Mouse (Mus musculus) MEL-GATA-1-ER (cell line): ENCODE data around the gene Gm20388.

ENCODE experiments used
- DNase-seq: peaks from one replicate; pipeline ENCODE4 v3.0.0-alpha.2; 2012; ENCODE audit warnings: low read depth; ENCODE audit errors: extremely low read depth

The Gm20388 gene

GRCm38 (mm10) chr8:123823532-123824123 is 3913.0 kb downstream of the Gm20388 start:
- DNase-seq: peak; percentile 83

DNA sequence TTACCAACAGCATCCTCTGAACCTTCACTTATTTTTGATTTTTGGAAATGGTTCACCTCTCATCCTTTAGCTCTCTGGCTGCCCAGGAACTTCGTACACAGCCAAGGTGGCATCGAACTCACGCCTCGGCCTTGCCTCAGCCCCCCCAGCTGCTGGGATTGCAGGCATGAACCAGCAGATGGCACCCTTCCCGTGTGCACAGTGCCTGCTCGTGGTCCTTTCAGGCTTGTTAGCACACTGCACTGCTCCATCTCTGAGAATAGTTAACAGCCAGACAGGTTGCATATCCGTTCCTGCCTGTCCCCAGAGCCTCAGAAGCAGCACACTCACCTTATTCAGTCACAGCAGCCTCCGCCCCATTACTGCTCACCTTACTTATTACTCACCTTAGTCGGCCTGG is 3915.4 kb downstream of the Gm20388 start:
- DNase-seq: no peak

DNA sequence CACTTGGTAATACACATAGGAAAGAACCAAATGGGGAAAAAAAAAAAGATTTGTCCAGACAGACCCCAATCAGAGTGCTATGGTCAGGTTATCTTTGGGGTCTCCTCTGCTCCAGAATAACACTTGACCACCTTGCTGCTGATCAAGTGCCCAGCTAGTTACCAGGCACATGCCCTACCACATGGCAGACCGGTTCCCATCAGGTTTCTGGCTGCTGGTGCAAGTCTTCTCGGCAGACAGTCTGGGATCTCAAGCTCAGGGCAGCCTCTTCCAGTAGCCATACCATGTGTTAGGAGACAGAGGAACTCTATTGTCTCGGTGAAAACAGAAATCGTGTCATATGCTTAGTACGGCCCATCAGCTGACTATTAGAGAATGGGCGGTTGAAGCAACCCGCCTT is 3916.1 kb downstream of the Gm20388 start:
- DNase-seq: no peak

DNA sequence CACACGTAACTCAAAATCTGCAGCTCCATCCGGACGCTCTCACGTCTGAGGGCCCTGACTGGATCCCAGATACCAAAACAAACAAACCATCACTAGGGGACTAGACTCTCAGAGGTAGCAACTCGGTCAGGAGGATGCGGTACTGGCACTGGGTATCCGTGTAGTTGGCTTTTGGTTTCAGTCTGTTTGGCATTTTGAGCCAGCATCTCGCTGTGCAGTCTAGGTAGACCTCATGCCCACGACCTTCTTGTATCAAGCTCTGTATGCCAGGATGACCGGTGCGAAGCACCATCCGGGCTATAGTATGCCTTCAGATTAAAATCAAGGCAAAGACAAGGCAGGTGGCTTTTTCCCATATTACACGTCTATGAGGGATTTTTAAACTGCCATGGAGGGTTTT is 3916.9 kb downstream of the Gm20388 start:
- no peak for DNase-seq

DNA sequence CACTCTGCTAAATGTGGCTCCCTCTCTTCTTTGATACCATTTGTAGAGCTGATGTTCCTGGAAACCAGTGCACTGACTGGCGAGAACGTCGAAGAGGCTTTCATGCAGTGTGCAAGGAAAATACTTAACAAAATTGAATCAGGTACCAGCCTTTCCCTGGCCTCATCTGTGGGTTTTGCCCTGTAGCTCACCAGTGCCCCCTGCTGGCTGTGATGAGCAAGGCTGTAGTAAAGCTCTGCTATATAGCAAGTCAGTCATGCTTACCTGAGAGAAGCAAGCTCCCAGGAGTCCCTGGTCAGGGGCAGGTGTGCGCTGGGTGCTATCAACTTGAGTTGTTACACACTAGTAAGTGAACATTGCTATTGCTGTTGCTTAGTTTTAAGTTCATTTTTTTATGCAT is 3922.1 kb downstream of the Gm20388 start:
- DNase-seq: no peak

DNA sequence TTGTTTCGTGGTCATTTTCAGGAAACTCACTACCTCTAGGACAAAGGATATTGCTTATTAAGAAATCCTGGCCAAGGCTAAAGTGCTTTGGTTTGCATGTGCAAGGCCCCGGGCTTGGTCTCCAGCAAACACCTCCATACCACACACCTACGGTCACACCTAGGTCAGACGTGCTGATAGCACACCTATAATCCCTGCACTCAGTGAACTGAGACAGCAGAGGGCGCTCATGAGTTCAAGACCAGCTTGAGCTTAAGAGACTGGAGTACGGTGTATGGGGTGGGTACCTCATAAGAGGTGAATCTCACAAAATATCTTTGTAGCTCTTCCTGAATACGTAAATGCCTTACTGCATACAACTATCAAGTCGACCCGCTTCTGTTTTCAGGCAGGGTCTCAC is 3924.8 kb downstream of the Gm20388 start:
- no peak for DNase-seq

GRCm38 (mm10) chr8:123836354-123836753 is 3925.7 kb downstream of the Gm20388 start:
- DNase-seq: no peak

DNA sequence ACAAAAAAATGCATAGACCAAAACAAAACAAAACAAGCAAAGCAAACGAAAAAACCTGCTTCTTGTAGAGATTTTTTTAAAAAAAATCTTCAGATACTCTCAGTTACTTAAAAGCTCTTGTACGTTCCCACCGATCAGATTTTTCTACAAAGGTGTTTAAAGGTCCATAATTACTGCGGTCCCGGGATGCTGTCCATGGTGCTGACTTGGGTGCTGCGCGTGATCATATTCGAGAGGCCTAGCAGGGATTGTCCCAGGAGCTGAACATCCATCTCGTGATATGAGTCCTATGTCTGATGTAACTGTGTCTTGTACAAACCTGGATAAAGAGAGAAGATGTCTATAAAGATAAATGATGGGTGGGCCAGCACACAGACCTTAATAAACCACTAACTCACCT is 3927.9 kb downstream of the Gm20388 start:
- DNase-seq: no peak

- no peak for DNase-seq
These were observed 3930.1 kb downstream of the Gm20388 start for GRCm38 (mm10) chr8:123840578-123841345.

DNA sequence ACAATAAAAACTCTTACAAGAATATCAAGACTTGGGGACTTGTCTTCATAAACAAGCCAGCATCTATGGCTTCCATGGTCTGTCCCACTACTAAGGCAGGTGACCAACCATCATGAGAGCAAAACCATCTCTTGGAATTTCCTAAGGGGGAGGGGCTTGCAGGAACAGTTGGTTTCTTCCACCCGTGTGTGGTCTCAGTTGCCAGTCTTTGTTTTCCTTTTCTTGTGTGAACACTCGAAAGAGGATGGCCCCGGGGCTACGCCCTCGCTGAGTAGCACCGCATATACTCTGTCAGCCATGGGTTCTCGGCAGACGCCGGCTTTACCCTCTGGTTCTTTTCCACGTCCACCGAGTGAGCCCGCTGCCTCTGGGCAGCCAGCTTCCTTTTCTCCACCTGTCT is 3931.4 kb downstream of the Gm20388 start:
- DNase-seq: no peak

- no peak for DNase-seq
These were observed 3933.7 kb downstream of the Gm20388 start for GRCm38 (mm10) chr8:123844341-123844740.

DNA sequence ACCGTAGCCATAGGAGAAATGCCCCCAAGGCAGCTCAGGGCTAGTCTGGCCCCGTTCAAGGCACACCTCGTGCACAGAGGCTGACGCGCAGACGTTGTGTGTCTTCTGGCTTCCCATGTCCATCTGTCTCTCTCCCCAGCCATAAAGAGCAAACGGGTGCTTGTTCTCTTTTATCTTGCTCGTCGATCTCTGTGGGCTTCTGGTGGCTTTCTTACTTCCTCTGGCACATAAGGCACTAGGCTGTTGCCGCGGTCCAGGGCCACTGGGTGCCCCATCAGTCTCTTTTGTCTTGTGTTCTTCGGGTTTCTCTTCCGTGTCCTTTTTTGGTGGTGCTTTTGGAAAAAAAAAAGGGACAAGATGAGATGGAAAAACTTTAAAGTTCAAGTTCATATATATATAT is 3934.5 kb downstream of the Gm20388 start:
- DNase-seq: no peak

- DNase-seq: no peak
These were observed 3935.3 kb downstream of the Gm20388 start for GRCm38 (mm10) chr8:123845991-123846390.

- DNase-seq: no peak
These were observed 3935.9 kb downstream of the Gm20388 start for GRCm38 (mm10) chr8:123846509-123846908.

GRCm38 (mm10) chr8:123847546-123847945 is 3936.9 kb downstream of the Gm20388 start:
- no peak for DNase-seq

- no peak for DNase-seq
These were observed 3938.7 kb downstream of the Gm20388 start for GRCm38 (mm10) chr8:123849352-123849751.

DNA sequence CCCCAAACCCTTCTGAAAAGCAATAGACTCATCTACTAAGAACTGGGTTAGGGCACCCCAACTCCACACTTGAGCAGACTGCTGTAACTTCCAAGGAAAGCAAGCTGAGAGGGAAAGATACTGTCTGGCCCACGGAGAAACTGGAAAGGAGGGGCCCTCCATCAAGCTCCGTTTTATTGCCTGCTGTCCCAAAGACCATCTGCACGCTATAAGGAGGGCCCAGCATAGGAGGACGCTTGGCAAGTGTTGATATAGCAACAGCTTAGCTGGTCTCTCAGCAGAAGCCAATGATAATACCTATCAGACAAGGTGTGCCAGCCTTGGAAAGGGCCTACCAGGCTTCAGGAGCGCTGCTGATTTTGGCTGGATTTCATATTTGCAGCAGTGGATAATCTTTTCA is 3940.9 kb downstream of the Gm20388 start:
- DNase-seq: no peak

- peak; percentile 52 for DNase-seq
These were observed 3943.6 kb downstream of the Gm20388 start for GRCm38 (mm10) chr8:123854252-123854651.

GRCm38 (mm10) chr8:123854733-123855475 is 3944.3 kb downstream of the Gm20388 start:
- no peak for DNase-seq

GRCm38 (mm10) chr8:123857361-123857760 is 3946.7 kb downstream of the Gm20388 start:
- no peak for DNase-seq

GRCm38 (mm10) chr8:123858574-123858940 is 3947.9 kb downstream of the Gm20388 start:
- no peak for DNase-seq

- peak; percentile 66 for DNase-seq
These were observed 3948.5 kb downstream of the Gm20388 start for GRCm38 (mm10) chr8:123858941-123859647.
